Mouse (Mus musculus) C2C12 (cell line): Measurements from ENCODE around the gene Col17a1. TPM values are rescaled to one million over a fixed set of nuclear protein-coding genes. Genes with fewer than 3 reads are reported as not detected.

Experiments
- H3K27me3 ChIP-seq: one replicate; pipeline ENCODE4 v1.6.1; 2011; ENCODE audit not compliant: control insufficient read depth, insufficient read depth, insufficient read length
- H3K36me3 ChIP-seq: one replicate; pipeline ENCODE4 v1.6.1; 2011; ENCODE audit not compliant: control insufficient read depth, insufficient read depth
- H3K4me3 ChIP-seq: one replicate; pipeline ENCODE4 v1.5.1; 2011; ENCODE audit warnings: mild to moderate bottlenecking, control low read depth; ENCODE audit not compliant: poor library complexity, insufficient read depth, severe bottlenecking
- H3K79me2 ChIP-seq: one replicate; pipeline ENCODE4 v1.6.1; 2011; ENCODE audit not compliant: control insufficient read depth, insufficient read depth
- H3K79me3 ChIP-seq: one replicate; pipeline ENCODE4 v1.6.1; 2011; ENCODE audit warnings: low read depth, control low read depth
- H3ac ChIP-seq: one replicate; pipeline ENCODE3; 2011; ENCODE audit warnings: low read depth; ENCODE audit not compliant: control insufficient read depth, insufficient read length
- CEBPB ChIP-seq: IDR thresholded peaks from one replicate; pipeline ENCODE4 v1.6.1; 2011; ENCODE audit warnings: low read depth, mild to moderate bottlenecking, control low read depth, moderate library complexity
- CTCF ChIP-seq: IDR thresholded peaks from one replicate; pipeline ENCODE4 v1.5.1; 2011; ENCODE audit not compliant: control insufficient read depth, insufficient read depth, insufficient read length
- FOSL1 ChIP-seq: IDR thresholded peaks from one replicate; pipeline ENCODE4 v1.8.0; 2011; ENCODE audit warnings: mild to moderate bottlenecking, low read length; ENCODE audit not compliant: poor library complexity, insufficient read depth, severe bottlenecking
- MAX ChIP-seq: IDR thresholded peaks from one replicate; pipeline ENCODE4 v1.6.1; 2011; ENCODE audit warnings: mild to moderate bottlenecking, control low read depth
- MYOD1 ChIP-seq: IDR thresholded peaks from one replicate; pipeline ENCODE4 v1.6.1; 2011; ENCODE audit warnings: low read depth; ENCODE audit not compliant: control insufficient read depth, insufficient read length
- MYOG ChIP-seq: IDR thresholded peaks from one replicate; pipeline ENCODE4 v1.6.1; 2011; ENCODE audit not compliant: control insufficient read depth, insufficient read length; ENCODE audit errors: extremely low read depth
- USF1 ChIP-seq: IDR thresholded peaks from one replicate; pipeline ENCODE4 v1.6.1; 2011; ENCODE audit warnings: low read depth, mild to moderate bottlenecking, control low read depth, moderate library complexity
- polyA plus RNA-seq: library from polyadenylated mRNA; unstranded; fragments of >200 nt; fragmentation: generic; extraction: Trizol; gene quantifications from one replicate; pipeline ENCODE4 v1.2.1, GENCODE M21; 2012; ENCODE audit warnings: missing spikeins

The Col17a1 gene
- polyA plus RNA-seq, 1 experiment: 0.13 TPM

GRCm38 (mm10) chr19:47722471-47722870, 30.6 kb upstream of the Col17a1 start:
- H3ac ChIP-seq: no peak overlapping the region
- no peaks in the 10 kb centered on the region for H3K79me2 ChIP-seq
- no peak overlapping the region for H3K4me3 ChIP-seq
- no peaks in the 10 kb centered on the region for H3K36me3 ChIP-seq
- no peaks in the 10 kb centered on the region for H3K79me3 ChIP-seq
- TF ChIP-seq CTCF: no peak
- no peak for TF ChIP-seq USF1
- TF ChIP-seq CEBPB: no peak
- no peak for TF ChIP-seq FOSL1
- TF ChIP-seq MYOG: no peak
- TF ChIP-seq MAX: no peak
- TF ChIP-seq MYOD1: no peak
- H3K27me3 ChIP-seq: no peaks in the 10 kb centered on the region

- no peaks in the 10 kb centered on the region for H3K79me3 ChIP-seq
- TF ChIP-seq CTCF: no peak
- no peak for TF ChIP-seq MAX
- no peak for TF ChIP-seq MYOD1
- TF ChIP-seq FOSL1: no peak
- TF ChIP-seq USF1: no peak
- TF ChIP-seq CEBPB: no peak
- TF ChIP-seq MYOG: no peak
- H3K36me3 ChIP-seq: no peaks in the 10 kb centered on the region
- H3K4me3 ChIP-seq: no peak overlapping the region
- no peaks in the 10 kb centered on the region for H3K79me2 ChIP-seq
- no peaks in the 10 kb centered on the region for H3K27me3 ChIP-seq
- H3ac ChIP-seq: no peak overlapping the region
Observed at GRCm38 (mm10) chr19:47719147-47719546, 27.3 kb upstream of the Col17a1 start.

- Histone ChIP-seq H3ac (no peak overlapping the region), H3K4me3 (no peak overlapping the region), H3K36me3 (no peaks in the 10 kb centered on the region), H3K79me2 (no peaks in the 10 kb centered on the region), H3K79me3 (no peaks in the 10 kb centered on the region), H3K27me3 (no peaks in the 10 kb centered on the region)
- no peak for TF ChIP-seq MAX
- no peak for TF ChIP-seq FOSL1
- TF ChIP-seq MYOD1: no peak
- no peak for TF ChIP-seq CTCF
- no peak for TF ChIP-seq CEBPB
- TF ChIP-seq USF1: no peak
- TF ChIP-seq MYOG: no peak
Observed at GRCm38 (mm10) chr19:47716144-47716543, 24.2 kb upstream of the Col17a1 start.

DNA sequence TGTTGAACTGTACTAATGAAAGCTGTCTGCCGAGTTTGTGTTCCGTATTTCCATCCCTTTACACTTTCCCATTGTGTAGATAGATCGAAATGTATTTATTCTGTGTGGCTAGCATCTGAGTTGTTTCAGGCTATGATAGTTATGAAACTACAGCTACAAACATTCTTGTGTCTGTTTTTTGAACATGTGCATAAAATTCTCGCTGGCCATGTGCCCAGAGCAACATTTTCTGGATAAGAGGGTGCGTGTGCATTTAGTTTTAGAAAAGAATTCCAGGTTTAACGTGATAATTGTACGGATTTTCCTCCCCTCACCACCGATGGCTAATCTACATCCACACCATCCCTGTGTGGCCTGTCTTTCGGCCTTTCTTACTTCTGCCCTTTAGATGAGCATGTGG, 21.6 kb upstream of the Col17a1 start:
- no peak for TF ChIP-seq MYOD1
- TF ChIP-seq USF1: no peak
- no peak for TF ChIP-seq CTCF
- no peak for TF ChIP-seq CEBPB
- no peak for TF ChIP-seq MAX
- no peak for TF ChIP-seq MYOG
- no peak for TF ChIP-seq FOSL1
- no peaks in the 10 kb centered on the region for H3K36me3 ChIP-seq
- H3K4me3 ChIP-seq: no peak overlapping the region

DNA sequence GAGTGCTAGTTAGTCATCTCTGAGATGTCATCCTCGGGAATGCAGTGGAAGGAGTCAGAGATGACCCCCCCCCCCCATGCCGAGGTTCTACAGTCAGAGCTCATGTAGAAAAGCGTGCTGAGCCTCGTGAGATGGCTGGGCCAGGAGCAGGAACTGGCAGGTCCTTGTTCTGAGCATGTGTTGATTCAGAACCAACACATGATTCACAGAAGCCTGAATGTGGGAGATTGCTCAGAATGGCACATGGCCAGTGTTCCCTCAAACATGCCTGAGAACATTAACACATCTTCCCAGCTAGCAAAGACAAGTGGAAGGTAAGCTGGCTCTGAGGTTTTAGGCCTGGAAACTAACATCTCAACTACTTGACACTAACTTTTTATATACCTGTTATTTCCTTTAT, 18.5 kb upstream of the Col17a1 start:
- H3K27me3 ChIP-seq: no peaks in the 10 kb centered on the region
- H3ac ChIP-seq: no peak overlapping the region

More for the DNA sequence above, 21.6 kb upstream of the Col17a1 start:
- H3ac ChIP-seq: no peak overlapping the region
- H3K27me3 ChIP-seq: no peaks in the 10 kb centered on the region
- no peaks in the 10 kb centered on the region for H3K79me3 ChIP-seq
- no peaks in the 10 kb centered on the region for H3K79me2 ChIP-seq

More for the DNA sequence above, 18.5 kb upstream of the Col17a1 start:
- no peaks in the 10 kb centered on the region for H3K36me3 ChIP-seq
- no peaks in the 10 kb centered on the region for H3K79me2 ChIP-seq
- H3K4me3 ChIP-seq: no peak overlapping the region
- TF ChIP-seq USF1 (no peak), FOSL1 (no peak), MYOG (no peak), CEBPB (no peak), MYOD1 (no peak), CTCF (no peak), MAX (no peak)
- H3K79me3 ChIP-seq: no peaks in the 10 kb centered on the region
